Mouse (Mus musculus) left cerebral cortex, postnatal 36 days (tissue): Measurements from ENCODE around the gene Tbrg4. TPM values are rescaled to one million over a fixed set of nuclear protein-coding genes. Genes with fewer than 3 reads are reported as not detected.

ENCODE experiments used
- DNase-seq, 2 experiments: peaks; one replicate each; pipeline ENCODE4 v3.0.0; 2021 to 2022; ENCODE audit warnings: low spot score in 2 of 2, mixed read lengths in 1 of 2
- intact Hi-C: fragments of 180-260 bp; cut with DNase I; formaldehyde crosslinking; loops from one replicate; pipeline ENCODE4 v1.15.1; 2025
- total RNA-seq, 2 experiments: library from RNA; stranded (reverse); gene quantifications; 2 replicates each; pipeline ENCODE4 v1.2.3; 2021

Gene Tbrg4
- total RNA-seq, 2 experiments from 2014 or later: 48.3 to 58.7 TPM

DNA sequence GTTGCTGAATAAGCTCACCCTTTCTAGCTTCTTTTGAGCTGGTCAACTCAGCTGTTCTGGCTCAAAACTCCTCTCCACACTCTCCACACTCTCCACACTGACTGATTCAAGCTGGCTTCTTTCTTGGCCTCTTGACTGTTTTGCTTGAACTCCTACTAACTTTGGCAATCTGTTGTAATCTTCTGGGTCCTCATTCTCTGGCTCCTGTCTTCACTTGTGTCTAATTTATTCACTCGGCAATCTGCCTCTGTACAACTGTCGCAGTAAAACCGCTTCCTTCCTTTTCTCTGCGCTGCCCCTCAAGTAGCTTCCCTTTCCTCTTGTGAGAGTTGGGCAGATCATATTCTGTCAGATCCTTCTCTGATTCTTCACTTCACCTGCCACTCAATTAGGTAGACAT, 1.9 kb upstream of the Tbrg4 start:
- intact Hi-C loops: loop anchor here (5.0 kb wide), 1 partner anchor 155 kb away; no protein-coding TSS in a partner anchor
- no peak for DNase-seq

DNA sequence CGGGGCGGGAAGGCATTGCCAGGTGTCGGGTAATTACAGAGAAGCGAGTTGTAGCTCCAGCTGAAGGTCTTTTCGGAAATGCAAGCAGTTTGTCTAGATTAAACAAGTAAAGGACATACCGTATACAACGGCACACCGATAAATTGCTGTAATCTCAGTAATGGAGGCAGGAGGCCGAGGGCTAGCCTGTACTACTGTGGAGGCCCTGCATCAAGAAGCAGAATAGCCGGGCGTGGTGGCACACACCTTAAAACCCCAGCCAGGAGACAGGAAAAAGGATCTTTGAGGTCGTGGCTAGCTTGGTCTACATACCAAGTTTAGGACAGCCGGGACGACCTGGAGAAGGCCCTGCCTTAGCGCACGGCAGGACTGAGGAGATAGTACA, 513 bp upstream of the Tbrg4 start:
- intact Hi-C loops: loop anchor here (5.0 kb wide), 1 partner anchor 154 kb away; no protein-coding TSS in a partner anchor
- DNase-seq: no peak

GRCm38 (mm10) chr11:6624619-6625382, 1.1 kb downstream of the Tbrg4 start:
- intact Hi-C loops: loop anchor here (2.0 to 5.0 kb wide), 2 partner anchors 20 to 152 kb away; no protein-coding TSS in a partner anchor
- DNase-seq: no peak

- intact Hi-C loops: loop anchor here (2.0 kb wide), 1 partner anchor 19 kb away; no protein-coding TSS in a partner anchor
These were observed 2.2 kb downstream of the Tbrg4 start for GRCm38 (mm10) chr11:6623704-6624103.

DNA sequence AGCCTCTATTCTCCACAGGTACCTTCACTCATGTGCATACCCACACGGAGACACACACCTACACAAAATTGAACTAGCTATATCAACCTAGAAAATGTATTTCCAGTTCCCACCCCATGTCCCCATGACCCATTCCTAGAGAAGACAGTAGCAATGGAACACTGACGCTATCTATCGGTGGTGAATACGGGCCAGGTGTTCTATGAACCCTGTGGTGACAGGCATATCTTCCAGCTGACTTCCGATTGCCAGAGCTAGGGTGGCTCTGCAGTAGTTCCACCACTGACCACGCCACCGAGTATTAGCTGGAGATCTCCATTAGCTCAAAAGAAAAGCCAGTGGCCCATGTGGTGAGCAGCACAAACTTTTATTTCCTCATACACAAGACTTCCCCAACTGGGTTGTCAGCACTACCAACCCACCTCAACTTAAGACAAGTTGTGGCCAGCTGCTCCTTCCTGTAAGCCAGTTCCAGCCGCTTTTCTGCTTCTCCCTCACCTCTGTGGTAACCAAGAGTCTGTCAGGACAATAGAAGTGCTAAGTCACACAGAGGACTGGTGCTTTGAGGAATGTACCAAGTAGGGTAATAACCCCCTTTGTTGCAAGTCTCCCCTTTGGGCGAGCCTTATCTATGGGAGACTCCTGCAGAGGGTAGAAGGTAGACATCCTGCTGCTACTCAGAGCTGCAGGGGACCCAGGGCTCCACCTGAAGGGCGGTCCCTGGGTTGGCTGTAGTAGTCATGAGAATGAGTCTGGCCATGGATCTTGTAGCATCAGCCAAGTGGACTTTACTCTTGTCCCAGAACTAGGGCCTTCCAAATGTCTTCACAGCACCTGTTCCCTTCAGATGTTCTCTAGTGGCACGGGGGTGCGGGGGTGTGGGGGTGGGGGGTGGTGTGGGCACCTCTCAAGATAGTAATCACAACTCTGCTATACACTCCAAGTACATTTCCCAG, 10.3 kb downstream of the Tbrg4 start:
- intact Hi-C loops: no loop called here
- no peak for DNase-seq

More at GRCm38 (mm10) chr11:6623704-6624103, 2.2 kb downstream of the Tbrg4 start:
- DNase-seq: no peak

GRCm38 (mm10) chr11:6605491-6606399, 20.1 kb downstream of the Tbrg4 start, which contains the start of gene Nacad:
Gene Nacad (minus strand): TSS chr11:6606053.
- DNase-seq: peak; percentile 81 to 82
- intact Hi-C loops: loop anchor here (2.0 kb wide), 1 partner anchor 19 kb away; no protein-coding TSS in a partner anchor

GRCm38 (mm10) chr11:6605021-6605481, 20.8 kb downstream of the Tbrg4 start:
- intact Hi-C loops: loop anchor here (2.0 kb wide), 1 partner anchor 20 kb away; no protein-coding TSS in a partner anchor
- DNase-seq: no peak

GRCm38 (mm10) chr11:6604604-6604936, 21.3 kb downstream of the Tbrg4 start:
- intact Hi-C loops: loop anchor here (2.0 kb wide), 1 partner anchor 20 kb away; no protein-coding TSS in a partner anchor
- DNase-seq: no peak

- DNase-seq: peak in 1 of 2 experiments; percentile 52
These were observed 21.8 kb downstream of the Tbrg4 start for GRCm38 (mm10) chr11:6603887-6604603.

DNA sequence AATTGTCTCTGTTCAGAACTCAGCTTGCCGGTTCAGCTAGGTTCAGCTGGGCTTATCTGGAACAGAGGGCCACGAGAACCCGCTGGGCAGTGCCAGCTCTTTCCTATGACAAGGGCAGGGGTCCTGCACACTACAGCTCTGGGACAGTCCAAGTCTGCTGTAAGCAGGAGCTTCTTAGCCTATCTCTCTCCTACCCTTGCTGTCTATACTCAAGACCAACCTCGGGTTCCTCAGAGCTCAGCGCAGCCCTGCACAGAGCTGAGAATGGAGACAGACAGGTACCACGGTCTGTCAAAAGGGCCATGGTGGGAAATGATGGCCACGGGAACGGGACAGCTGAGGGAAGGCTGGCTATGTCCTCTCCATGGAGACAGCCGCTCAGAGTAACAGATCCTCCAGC, 22.6 kb downstream of the Tbrg4 start:
- intact Hi-C loops: no loop called here
- no peak for DNase-seq

More at GRCm38 (mm10) chr11:6603887-6604603, 21.8 kb downstream of the Tbrg4 start:
- intact Hi-C loops: loop anchor here (2.0 kb wide), 1 partner anchor 21 kb away; no protein-coding TSS in a partner anchor

DNA sequence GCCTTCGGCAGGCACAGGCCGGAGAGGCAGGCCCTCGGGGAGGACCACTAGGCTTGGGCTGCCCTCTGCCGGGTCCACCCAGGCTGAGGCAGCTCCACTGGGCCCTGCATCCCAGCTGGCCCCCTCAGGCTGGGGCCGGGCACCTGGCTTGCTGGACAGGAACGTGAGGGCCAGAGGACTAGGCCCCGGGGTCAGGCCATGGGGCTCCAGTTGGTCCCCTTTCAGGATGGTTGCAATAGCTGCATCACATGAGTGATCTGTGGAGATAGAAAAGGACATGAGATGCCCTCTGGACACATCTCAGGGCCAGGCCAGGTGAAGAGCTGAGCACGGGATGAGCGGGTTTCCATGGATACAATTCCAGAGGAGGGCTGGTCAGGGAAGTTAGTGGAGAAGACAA, 23.2 kb downstream of the Tbrg4 start:
- no peak for DNase-seq
- intact Hi-C loops: no loop called here

GRCm38 (mm10) chr11:6601649-6602480, 24.0 kb downstream of the Tbrg4 start:
- intact Hi-C loops: no loop called here
- DNase-seq: no peak

GRCm38 (mm10) chr11:6600284-6600944, 25.5 kb downstream of the Tbrg4 start:
- intact Hi-C loops: no loop called here

DNA sequence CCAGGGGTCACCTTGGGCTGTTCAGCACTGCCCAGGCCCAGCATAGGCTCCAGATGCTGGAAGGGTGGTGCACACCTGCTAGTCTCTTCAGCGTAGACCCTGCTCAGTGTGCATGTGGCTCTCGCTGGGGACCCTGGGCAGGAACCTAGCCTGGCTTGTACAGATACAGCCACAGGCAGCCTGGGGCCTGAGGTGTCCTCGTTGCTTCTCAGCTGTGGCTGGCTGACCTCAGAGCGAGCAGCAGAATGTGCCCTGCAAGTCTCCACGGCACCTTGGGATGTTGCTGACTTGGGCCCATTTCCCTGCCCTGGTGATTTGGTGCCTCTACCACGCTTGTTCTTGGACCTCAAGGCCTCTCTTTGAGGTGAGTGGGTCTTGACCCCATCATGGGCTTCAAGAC, 26.0 kb downstream of the Tbrg4 start:
- intact Hi-C loops: no loop called here
- no peak for DNase-seq

More at GRCm38 (mm10) chr11:6600284-6600944, 25.5 kb downstream of the Tbrg4 start:
- no peak for DNase-seq

DNA sequence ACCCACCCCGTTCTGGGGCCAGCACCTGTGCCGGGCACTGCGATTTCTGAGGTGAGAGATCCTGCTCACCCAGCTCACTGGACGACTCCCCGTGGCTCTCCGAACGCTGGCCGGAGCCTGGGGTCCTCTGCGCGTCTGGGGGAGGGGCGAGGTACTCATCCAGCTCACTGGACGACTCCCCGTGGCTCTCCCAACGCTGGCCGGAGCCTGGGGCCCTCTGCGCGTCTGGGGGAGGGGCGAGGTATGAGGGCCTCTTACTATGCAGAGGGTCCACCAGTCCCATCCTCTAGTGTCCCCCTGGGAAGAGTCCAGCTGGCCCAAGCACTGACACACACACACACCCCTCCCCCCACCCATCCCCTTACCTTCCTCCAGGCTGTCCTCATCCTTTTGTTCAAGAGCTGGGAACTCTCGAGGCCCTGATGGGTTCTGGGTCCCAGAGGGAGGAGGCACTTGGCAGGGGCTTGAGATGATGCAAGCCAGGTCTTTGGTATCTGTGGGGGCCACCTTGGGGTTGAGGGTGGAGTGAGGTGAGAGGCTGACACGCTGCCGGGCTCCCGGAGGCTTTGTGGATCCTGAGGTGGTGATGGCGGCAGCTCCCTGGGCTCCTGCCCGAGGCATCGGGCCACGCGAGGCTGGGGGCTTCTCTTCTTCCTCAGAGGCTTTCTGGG, 26.7 kb downstream of the Tbrg4 start:
- DNase-seq: no peak
- intact Hi-C loops: no loop called here

DNA sequence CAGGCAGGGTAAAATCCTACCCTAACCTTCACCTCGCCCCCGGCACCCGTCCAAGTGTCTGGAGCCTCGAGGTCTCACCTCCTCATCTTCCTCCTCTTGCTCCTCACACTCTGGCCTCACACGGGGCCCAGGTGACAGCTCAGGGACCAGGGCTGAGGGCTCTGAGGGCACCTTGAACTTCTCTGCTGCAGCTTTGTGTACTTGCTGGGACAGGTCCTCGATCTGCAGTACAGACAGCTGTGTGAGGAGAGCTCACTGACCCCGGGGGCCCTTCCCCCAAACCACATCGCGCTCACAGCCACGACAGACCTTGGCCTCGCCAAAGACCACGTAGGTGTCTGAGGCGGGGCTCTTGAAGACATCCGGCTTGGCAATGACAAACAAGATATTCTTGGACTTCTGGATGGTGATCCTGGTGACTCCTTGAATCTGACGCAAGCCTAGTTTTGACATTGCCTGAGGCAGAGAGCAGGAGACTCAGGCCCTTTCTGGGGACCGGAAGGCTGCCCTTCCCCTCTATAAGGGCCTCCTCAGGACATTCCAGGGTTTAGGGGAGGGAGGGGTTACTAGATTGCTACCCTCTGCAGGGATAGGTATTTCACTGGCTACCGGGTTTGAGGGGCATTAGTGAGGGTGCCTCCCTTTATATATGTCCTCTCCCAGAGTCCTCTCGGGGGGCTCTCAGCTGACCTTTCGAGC, 27.5 kb downstream of the Tbrg4 start:
- intact Hi-C loops: no loop called here
- DNase-seq: peak in 1 of 2 experiments; percentile 19
